Mouse (Mus musculus) heart, postnatal 36 days (tissue): ENCODE measurements at regions not wholly inside any gene's neighbourhood (a gene's known extent, or its start where the extent isn't known, plus 50 kb on each side); places are given as distances from the start of the nearest gene placed in this dataset.

Source experiments
- DNase-seq, 2 experiments: peaks; one replicate each; pipeline ENCODE4 v3.0.0; 2021 to 2022
- intact Hi-C: fragments of 180-260 bp; cut with DNase I; formaldehyde crosslinking; loops from one replicate; pipeline ENCODE4 v1.15.1; 2025

GRCm38 (mm10) chr4:81005507-81006328 lies 95.3 kb downstream of the Lurap1l start:
- DNase-seq = no peak
- intact Hi-C loops = no loop called here

DNA sequence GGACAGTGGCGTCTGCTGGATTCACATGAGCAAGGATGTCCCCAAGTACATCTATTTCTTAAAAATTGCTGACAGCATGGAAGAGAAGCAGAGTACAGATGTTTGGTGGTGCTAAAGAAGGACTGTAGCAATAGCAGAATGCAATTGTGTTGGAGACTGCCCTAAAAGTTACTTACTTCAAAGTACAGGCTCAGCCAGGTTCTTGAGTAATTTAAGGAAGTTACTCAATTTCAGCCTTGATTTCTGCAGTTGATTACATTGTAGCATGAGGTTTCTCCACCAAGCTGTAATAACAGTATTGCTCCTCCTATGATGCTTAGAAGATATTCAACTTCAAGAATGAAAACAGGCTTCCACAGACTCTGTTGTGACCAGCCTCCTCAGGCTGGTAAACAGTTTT lies 96.1 kb downstream of the Lurap1l start:
- intact Hi-C loops = no loop called here
- DNase-seq = no peak

- DNase-seq = no peak
- intact Hi-C loops = no loop called here
These were observed 111.4 kb downstream of the Lurap1l start for GRCm38 (mm10) chr4:81021850-81022249.

- peak in 1 of 2 experiments; percentile 4 for DNase-seq
- intact Hi-C loops = no loop called here
These were observed 113.1 kb downstream of the Lurap1l start for GRCm38 (mm10) chr4:81023436-81023983.

DNA sequence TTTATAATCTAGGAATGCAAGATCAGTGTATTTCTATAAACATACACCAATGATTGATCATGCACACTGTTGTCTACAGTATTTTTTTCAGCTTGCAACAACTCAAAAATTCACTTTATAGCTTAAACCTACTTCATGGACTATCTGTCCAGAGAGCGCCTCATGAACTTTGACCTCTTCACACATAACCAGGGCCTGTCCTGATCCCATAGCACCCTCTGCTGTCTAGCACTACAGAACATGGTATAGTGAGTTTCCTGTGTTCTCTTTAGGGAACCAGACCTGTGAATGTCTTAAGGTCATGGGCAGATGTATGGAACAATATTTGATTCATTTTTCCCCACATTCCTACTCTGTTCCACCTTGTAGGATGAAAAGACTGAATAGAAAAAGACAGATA lies 117.1 kb downstream of the Lurap1l start:
- intact Hi-C loops = no loop called here
- DNase-seq = no peak

- DNase-seq = no peak
- intact Hi-C loops = no loop called here
These were observed 120.2 kb downstream of the Lurap1l start for GRCm38 (mm10) chr4:81030671-81031070.

DNA sequence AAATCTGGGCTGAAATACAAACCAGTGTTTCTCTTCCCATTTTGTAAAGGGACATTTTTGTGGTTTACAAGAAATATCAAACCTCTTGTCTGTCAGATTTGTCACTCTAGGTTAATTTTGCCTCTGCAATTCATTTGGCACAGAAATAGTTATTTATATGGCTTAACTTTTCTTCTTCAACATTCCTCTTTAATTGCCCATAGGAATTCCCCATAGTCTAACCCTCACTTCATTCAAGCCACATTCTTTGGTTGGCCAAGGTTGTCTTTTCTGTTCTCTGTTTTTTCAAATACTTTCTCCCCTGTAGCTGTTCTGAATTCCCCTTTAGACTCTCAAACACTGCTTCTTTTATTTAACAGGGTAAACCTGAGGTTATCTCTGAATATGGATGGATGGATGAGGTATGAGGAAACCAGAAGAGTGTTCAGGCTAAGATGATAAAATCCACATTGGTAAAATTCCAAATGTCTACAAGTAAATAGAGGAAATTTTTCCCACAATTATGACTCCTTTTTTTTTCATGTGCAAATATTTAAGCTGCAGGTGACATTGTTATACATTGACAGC lies 127.0 kb downstream of the Lurap1l start:
- intact Hi-C loops = no loop called here
- DNase-seq = no peak

- peak in 1 of 2 experiments; percentile 2 for DNase-seq
- intact Hi-C loops = no loop called here
These were observed 147.8 kb downstream of the Lurap1l start for GRCm38 (mm10) chr4:81058227-81058626.

DNA sequence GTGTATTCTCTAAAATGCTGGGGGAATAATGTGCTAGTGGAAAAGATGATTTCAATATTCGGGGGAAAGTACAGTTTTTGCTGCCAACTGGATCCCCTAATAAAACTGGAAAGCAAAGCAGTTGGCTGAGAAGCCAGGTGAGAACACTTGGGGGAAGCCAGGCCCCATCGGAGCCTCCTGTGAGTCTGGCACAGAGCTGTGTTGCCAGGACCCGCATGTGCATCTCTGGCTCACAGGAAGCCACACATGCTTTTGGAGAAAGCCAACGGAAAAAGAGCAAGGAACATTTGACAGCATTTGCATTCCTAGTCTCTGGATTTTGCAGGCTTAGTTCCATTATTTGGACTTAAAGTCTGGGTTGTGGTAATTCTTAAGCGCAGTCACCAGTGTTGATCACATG lies 148.4 kb downstream of the Lurap1l start:
- DNase-seq = no peak
- intact Hi-C loops = no loop called here

DNA sequence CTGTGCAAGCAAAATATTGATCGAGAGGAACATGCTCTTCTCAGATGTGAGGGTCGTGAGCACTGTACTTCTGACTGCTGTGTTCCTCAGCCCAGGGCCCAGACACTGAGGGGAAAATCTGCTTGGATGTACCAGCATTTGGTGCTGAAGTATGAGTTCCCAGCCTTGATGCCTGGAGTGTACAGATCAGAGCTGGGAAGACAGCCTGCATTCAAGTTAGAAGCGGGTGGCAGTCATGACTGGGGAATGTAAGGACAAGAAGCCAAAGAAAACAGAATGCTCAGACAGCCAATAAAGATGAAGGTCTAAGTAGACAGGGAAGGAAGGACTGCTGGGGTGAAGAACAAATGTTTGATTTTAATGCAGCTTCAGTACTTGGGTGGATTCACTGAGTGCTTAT lies 148.9 kb downstream of the Lurap1l start:
- intact Hi-C loops = no loop called here
- peak in 1 of 2 experiments; percentile 7 for DNase-seq

DNA sequence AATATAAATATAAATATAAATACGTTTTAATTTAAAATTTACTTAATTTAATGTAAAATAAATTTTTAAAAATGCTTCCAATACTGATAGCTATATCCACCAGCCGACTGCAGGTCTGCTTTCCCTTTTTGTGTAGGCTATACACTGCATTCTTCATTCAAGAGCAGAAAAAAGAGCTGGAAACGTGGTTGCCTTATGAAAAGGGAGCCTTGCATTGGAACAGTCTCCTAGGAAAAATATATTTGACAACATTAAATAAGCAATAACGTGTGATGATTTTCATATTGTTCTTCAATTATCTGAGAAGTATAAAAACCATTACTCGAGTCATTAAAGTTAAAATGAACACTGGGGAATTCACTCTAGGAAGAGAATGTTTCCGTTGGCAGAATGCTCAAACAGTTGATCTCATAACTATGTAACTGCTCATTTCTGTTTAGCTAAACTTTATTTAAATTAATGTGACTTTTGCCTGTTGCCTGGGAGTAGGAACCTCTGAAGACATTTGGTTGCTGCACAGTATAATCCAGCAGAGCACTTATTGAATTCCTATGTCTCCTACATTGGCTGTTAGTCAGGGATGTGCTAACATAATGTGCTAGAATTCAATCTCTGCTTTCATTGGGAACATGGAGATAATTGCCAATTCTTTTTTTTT lies 172.0 kb downstream of the Lurap1l start:
- intact Hi-C loops = no loop called here

DNA sequence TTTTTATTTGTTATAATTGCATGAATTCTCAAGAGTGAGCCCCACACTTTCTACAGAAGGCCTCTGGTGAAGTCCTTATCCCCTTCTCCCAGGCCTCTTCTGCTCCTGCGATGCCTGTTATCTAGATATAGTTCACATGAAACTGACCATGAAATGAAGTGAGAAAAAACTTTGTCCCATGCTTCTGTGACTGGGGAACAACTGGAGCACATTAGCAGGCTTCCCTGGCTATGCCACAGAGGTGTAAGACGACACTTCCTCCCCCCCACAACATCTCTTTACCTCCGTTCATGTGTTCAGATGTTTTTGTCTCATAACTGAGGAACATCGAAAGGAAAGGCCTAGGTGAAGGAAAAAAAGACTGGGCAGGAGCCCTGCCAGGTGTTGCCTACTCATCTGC lies 174.7 kb downstream of the Lurap1l start:
- DNase-seq = no peak
- intact Hi-C loops = no loop called here

More for the DNA sequence above, 172.0 kb downstream of the Lurap1l start:
- DNase-seq = no peak

- intact Hi-C loops = no loop called here
- no peak for DNase-seq
These were observed 186.1 kb downstream of the Lurap1l start for GRCm38 (mm10) chr4:81096581-81096980.

GRCm38 (mm10) chr4:81097597-81097996 lies 187.2 kb downstream of the Lurap1l start:
- intact Hi-C loops = no loop called here
- DNase-seq = no peak

GRCm38 (mm10) chr4:81101049-81101448 lies 190.6 kb downstream of the Lurap1l start:
- no peak for DNase-seq
- intact Hi-C loops = no loop called here

GRCm38 (mm10) chr4:81111307-81111706 lies 200.9 kb downstream of the Lurap1l start:
- no peak for DNase-seq
- intact Hi-C loops = loop anchor here (1.0 kb wide), 1 partner anchor 237 kb away; no protein-coding TSS in a partner anchor

DNA sequence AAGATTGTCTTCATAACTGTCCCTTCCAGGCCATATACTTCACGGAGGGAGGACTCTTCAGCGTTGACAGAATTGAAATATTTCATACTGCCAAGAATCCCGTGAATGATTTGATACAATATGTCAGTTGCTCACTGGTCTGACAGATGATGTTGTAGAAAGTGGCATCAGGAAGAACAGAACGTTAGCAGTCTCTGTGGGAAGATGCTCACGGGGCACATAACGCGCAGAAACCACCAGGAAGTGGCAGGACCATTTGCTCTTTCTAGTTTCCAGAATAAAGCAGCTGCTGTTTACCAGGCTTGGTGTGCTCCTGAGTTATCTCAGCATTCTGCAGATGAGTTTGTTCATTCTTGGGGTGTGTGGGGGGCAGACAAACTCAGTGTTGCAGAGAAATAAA lies 206.0 kb downstream of the Lurap1l start:
- intact Hi-C loops = no loop called here
- DNase-seq = no peak

DNA sequence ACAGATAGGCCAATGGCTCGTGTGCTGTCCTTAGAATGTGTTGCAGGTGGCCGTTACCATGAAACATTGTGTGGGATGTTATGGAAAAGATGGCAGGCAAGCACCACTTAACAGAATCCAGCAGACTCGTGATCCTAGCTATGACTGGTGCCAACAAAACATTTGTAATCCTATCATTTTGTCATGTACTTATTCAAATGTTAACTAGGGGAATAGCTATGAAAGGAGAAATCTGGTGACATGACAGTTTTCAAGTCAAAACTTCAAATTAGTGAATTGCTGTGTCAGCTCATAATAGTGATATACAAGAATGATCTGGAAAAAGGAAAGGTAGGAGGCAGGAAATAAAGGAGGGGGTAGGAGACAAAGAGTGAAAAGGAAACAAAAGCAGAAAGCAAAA lies 213.7 kb downstream of the Lurap1l start:
- no peak for DNase-seq
- intact Hi-C loops = no loop called here

- DNase-seq = no peak
- intact Hi-C loops = loop anchor here (2.0 kb wide), 1 partner anchor 47 kb away; no protein-coding TSS in a partner anchor
These were observed 219.4 kb downstream of the Lurap1l start for GRCm38 (mm10) chr4:81129874-81130273.

- DNase-seq = no peak
- intact Hi-C loops = loop anchor here (10.0 kb wide), 1 partner anchor 1072 kb away; no protein-coding TSS in a partner anchor
These were observed 262.7 kb downstream of the Lurap1l start for GRCm38 (mm10) chr4:81173111-81173510.

DNA sequence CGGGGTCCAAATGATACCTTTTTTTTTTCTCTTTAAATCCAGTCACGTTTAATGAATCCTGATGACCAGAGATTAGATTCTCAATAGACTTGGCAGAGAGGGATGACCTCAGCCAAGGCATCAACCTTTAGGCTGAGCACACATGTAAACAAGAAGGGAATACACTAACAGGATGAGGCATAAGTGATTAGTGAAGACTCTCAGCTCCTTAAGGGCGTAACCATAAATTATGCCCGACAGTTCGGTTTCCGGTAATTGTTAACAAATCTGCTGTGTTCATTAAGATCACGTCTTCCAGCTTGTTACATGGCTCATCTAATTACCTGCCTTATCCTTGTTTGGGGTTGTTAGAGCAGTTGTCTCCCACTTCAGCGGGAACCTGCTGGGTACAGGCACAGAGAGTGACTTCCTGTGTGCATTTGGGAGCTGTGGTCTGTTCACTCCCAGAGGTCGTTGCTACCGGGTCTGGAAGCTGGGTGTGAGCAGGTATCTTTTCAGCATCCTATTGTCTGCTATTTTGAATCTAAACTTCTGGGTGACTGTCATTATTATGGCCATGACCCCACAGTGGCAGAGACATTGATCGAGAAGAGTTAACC lies 265.1 kb downstream of the Mpdz start:
- intact Hi-C loops = loop anchor here (1.0 to 10.0 kb wide), 11 partner anchors 49 to 1755 kb away; partner anchors contain the start of genes Lurap1l and Mpdz
- DNase-seq = peak in 1 of 2 experiments; percentile 7
